Mouse (Mus musculus) forebrain, embryonic 13.5 days (tissue): ENCODE data around the gene Tdp1. TPM values are rescaled to one million over a fixed set of nuclear protein-coding genes. Genes with fewer than 3 reads are reported as not detected.
A peak's percentile ranks its signal among the peaks of the same experiment; 100 is the strongest.

ENCODE experiments used
- ATAC-seq: fragments of 200-750 bp; cut with Nextera tagmentation; 2 replicates; pipeline ENCODE4 v1.8.0; 2017
- H3K27ac ChIP-seq: fragments of 300-500 bp; sonication (generic); 2 replicates; pipeline ENCODE4 v1.5.1; 2015; ENCODE audit warnings: inconsistent platforms, mild to moderate bottlenecking, moderate library complexity
- H3K27me3 ChIP-seq: fragments of 300-500 bp; sonication (generic); 2 replicates; pipeline ENCODE4 v1.6.1; 2015; ENCODE audit warnings: mild to moderate bottlenecking, inconsistent platforms
- H3K36me3 ChIP-seq: fragments of 300-500 bp; sonication (generic); 2 replicates; pipeline ENCODE4 v1.6.1; 2015; ENCODE audit warnings: mild to moderate bottlenecking, inconsistent platforms; ENCODE audit not compliant: poor library complexity, severe bottlenecking
- H3K4me1 ChIP-seq: fragments of 300-500 bp; sonication (generic); 2 replicates; pipeline ENCODE4 v1.6.1; 2015; ENCODE audit warnings: inconsistent platforms
- H3K4me2 ChIP-seq: fragments of 300-500 bp; sonication (generic); 2 replicates; pipeline ENCODE4 v1.6.1; 2015; ENCODE audit warnings: inconsistent platforms, mild to moderate bottlenecking, moderate library complexity
- H3K4me3 ChIP-seq: fragments of 300-500 bp; sonication (generic); 2 replicates; pipeline ENCODE4 v1.5.1; 2015; ENCODE audit warnings: mild to moderate bottlenecking, inconsistent platforms
- H3K9ac ChIP-seq: fragments of 300-500 bp; sonication (generic); 2 replicates; pipeline ENCODE4 v1.6.1; 2015; ENCODE audit warnings: mild to moderate bottlenecking, inconsistent platforms
- H3K9me3 ChIP-seq: fragments of 300-500 bp; sonication (generic); replicated peaks from 2 replicates; pipeline ENCODE4 v1.6.1; 2016; ENCODE audit warnings: inconsistent platforms
- WGBS: fragments of 180-500 bp; shearing (Covaris S2); methylation state at CpG from one replicate; pipeline ENCODE4 v1.1.7; 2015; 5-methylcytosine and 5-hydroxymethylcytosine counted together
- polyA plus RNA-seq: library from polyadenylated mRNA; unstranded; fragments of >200 nt; fragmentation: Nextera tagmentation; extraction: Ambion mirVana; gene quantifications from 2 replicates; pipeline ENCODE4 v1.2.1, GENCODE M21; 2015

Tdp1 gene
- polyA plus RNA-seq: 76.4 and 80.9 TPM in 2 replicates

DNA sequence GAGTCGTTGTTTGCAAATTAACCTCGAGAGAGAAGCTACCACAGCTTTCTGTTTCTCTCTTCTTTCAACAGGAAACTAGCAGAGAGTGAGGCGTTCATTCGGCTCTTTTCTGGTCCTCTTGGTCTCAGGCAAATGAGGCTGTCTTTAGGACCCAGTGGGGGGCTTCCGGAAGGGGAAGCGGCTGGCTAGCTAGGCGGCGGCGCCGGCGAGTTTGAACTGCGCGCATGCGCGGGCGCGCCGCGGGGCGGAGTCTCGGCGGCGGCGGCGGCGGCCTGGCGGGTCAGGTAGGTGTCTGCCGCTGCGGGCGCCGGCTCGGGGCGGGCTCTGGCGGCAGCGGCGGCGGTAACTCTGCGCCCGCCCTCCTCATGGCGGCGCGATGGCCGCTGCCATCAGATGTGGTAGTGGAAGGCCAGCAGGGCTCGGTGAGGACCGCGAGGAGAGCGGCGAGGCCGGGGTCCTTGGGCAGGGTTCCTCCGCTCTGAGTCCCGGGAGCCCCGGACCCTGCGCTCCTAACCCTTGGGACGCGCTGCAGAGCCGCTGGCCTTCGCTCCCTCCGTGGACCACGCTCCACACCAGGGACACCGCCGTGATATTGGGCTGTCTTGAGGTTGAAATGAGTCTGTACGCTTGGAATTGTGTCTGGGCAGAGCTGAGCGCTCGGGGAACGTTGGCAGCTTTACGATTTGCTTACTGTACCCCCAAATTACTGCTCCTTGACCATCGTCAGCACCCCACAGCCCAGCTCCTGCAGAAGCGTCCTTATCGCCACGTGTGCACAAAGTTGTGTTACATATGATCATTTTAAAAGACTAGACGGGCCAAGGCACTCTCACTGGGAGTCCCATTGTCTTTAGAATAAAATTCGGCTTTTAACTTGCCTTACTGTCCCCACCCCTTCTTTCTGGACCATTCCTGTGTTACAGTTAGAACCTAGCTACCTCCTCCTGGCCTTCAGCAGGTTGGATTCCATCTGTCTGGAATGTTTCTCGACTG is at the start of gene Tdp1, which contains the start of gene Efcab11:
Tdp1 (plus strand) TSS at position 249 of the 993 bp plus-strand sequence.
Efcab11 (minus strand) TSS at position 171 of the 993 bp plus-strand sequence.
- Histone ChIP-seq H3K4me2 (peak within 1 kb of the TSS; percentile 78), H3K36me3 (peaks cover 7% of the 10 kb centered on the region), H3K9me3 (no peaks in the 10 kb centered on the region), H3K27me3 (no peaks in the 10 kb centered on the region), H3K27ac (peak within 1 kb of the TSS; percentile 84), H3K4me3 (peak within 1 kb of the TSS; percentile 89), H3K4me1 (peaks cover 35% of the 10 kb centered on the region), H3K9ac (peak within 1 kb of the TSS; percentile 95)
- peak; percentile 83 for ATAC-seq
- WGBS: under 1% methylated on average over 67 of the region's 73 CpGs

DNA sequence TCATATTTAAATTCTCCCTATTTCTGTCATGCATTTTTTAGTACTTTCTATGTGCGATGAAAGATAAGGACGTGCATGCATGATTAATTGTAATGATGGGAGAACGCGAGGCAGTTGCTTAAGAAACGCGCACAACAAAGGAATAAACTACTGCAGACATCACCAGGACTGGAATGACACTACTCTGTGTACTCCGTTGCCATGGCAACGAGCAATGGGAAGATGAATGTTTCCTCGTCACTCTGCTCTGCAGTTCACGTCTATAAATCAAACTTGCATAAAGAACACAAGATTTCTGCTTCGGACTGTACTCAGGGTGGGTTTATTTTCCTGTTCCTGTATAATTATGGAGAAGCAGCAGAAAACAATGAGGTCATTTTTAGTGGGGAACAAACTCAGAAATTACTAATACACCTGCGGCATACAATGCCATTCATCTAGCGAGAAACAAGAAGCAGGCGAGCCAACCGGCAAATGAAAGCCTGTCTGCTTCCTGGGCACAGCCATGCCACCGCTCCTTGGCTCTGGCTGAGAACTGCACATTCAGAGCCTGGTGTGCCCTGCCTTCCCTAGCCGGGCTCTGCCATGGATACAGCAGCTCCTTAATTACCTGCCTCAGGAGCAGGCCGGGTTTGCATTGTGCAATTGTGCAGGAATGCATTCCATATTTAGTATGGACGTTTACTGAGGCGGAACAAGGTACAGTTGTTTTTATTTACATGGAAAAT is 47.7 kb upstream of the Tdp1 start:
- no peak overlapping the region; the same call in 1 of the 2 replicates for H3K9ac ChIP-seq
- peak overlapping the region; percentile 60 for H3K27ac ChIP-seq
- peaks cover 14% of the 10 kb centered on the region for H3K4me1 ChIP-seq
- 0 out of 2 replicates have a peak overlapping the region, but pooled peaks have one; percentile 3 for H3K4me3 ChIP-seq
- 36% methylated on average over 20 of the region's 20 CpGs for WGBS
- peak; percentile 91 for ATAC-seq
- no peaks in the 10 kb centered on the region for H3K27me3 ChIP-seq
- peak overlapping the region; percentile 41 for H3K4me2 ChIP-seq
- no peaks in the 10 kb centered on the region for H3K36me3 ChIP-seq
- H3K9me3 ChIP-seq: peaks cover 4% of the 10 kb centered on the region; the same call in 1 of the 2 replicates

DNA sequence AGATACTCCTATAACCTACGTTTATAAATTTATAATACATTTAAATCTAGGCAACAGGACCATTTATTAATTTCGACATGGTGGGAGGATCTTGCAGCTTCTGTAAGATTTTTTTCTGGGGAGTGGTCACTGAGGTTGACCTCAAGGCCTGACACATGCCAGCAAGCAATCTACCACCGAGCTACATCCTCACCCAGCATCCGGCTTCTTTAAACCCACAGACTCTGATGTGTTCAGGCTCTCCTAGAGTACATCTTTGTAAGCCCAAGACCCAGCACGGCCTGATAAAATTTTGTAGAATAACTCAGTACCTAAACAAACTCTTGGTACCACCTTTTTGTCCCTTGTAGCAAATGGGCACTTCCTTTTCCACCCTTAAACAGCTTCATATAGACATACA is 46.8 kb upstream of the Tdp1 start:
- Histone ChIP-seq H3K9ac (no peak overlapping the region), H3K9me3 (peaks cover 4% of the 10 kb centered on the region; the same call in 1 of the 2 replicates), H3K27me3 (no peaks in the 10 kb centered on the region), H3K36me3 (no peaks in the 10 kb centered on the region), H3K4me2 (no peak overlapping the region), H3K4me1 (peaks cover 14% of the 10 kb centered on the region), H3K27ac (no peak overlapping the region), H3K4me3 (no peak overlapping the region)
- no peak for ATAC-seq
- 92% methylated on average over 5 of the region's 5 CpGs for WGBS

DNA sequence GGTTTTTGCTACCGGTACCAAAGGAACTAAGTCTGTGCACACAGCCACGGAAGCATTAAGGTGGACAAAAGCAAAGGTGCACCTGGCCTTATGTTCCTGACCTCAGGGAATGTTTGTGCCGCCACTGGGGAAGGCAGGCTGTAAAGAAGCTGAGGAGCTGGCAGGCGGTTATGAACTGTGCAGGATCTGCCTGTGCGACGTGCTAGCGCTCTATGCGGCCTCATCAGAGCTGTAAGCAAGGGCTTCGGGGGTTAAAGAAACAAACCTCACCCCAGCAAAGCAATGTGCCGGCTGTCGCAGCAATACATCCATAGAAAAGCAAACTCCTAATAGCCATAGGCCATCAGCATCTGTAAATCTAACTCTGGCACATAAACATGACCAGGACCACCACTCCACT is 46.2 kb upstream of the Tdp1 start:
- no peaks in the 10 kb centered on the region for H3K36me3 ChIP-seq
- H3K9me3 ChIP-seq: peaks cover 4% of the 10 kb centered on the region; the same call in 1 of the 2 replicates
- no peak for ATAC-seq
- H3K4me2 ChIP-seq: no peak overlapping the region
- peaks cover 14% of the 10 kb centered on the region for H3K4me1 ChIP-seq
- no peak overlapping the region for H3K9ac ChIP-seq
- H3K4me3 ChIP-seq: no peak overlapping the region
- H3K27me3 ChIP-seq: no peaks in the 10 kb centered on the region
- WGBS: 79% methylated on average over 11 of the region's 11 CpGs
- H3K27ac ChIP-seq: no peak overlapping the region

DNA sequence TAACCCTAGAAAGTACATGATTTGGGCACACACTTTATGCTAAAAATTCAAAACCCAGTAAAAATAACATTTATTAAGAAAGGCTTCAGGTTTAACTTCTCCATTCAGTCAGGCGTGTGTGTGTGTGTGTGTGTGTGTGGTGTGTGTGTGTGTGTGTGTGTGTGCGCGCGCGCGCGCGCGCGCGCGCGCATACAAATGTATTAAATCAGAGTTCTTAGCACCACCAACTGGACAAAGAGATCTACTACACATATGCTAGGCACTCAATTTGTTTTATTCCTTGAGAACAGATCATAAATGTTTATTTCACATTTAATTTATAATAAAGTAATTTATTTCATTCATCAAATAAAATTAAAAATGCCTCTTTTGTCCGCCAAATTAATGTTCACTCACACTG is 45.6 kb upstream of the Tdp1 start:
- Histone ChIP-seq H3K4me3 (no peak overlapping the region), H3K36me3 (no peaks in the 10 kb centered on the region), H3K9me3 (no peaks in the 10 kb centered on the region), H3K4me2 (no peak overlapping the region), H3K4me1 (peaks cover 14% of the 10 kb centered on the region), H3K27me3 (no peaks in the 10 kb centered on the region), H3K9ac (no peak overlapping the region), H3K27ac (no peak overlapping the region)
- WGBS: 89% methylated on average over 14 of the region's 14 CpGs
- ATAC-seq: no peak

DNA sequence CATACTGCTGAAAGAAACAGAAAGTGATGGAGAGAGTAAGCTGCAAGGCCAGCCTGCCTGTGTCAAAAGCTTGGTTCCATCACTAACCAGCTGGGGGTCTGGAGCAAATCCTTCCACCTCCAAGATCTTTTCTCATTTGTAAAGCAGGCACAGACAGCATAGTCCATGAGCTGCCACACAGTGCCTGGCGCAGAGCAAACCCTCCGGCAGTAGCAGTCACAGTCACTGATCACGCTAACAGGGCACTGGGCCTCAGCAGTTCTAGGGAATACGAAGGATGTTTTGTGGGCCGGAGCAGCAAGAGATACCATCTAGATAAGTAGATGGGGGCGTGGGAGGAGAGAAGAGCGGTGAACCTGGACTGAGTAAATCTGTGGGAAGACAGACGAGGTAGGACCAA is 39.4 kb upstream of the Tdp1 start:
- no peaks in the 10 kb centered on the region for H3K36me3 ChIP-seq
- H3K27ac ChIP-seq: no peak overlapping the region
- no peak overlapping the region for H3K4me3 ChIP-seq
- no peak for ATAC-seq
- no peak overlapping the region for H3K9ac ChIP-seq
- H3K4me2 ChIP-seq: no peak overlapping the region
- no peaks in the 10 kb centered on the region for H3K27me3 ChIP-seq
- 96% methylated on average over 8 of the region's 8 CpGs for WGBS
- H3K9me3 ChIP-seq: no peaks in the 10 kb centered on the region
- no peaks in the 10 kb centered on the region for H3K4me1 ChIP-seq

DNA sequence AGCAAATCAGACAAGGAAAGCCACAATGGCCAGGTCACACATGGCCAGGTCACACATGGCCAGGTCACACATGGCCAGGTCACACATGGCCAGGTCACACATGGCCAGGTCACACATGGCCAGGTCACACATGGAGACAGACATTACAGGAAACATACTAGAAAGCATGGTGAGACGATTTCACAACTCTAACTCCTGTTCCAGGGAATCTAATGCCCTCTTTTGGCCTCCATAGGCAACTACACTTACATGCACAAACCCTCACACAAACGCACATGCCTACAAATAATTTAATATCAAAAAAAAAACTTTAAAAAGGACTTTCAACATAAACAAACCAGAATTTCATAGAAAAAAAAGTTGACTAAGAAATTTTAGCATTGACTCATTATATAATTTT is 34.3 kb upstream of the Tdp1 start:
- WGBS: 87% methylated on average over 2 of the region's 2 CpGs
- ATAC-seq: no peak

DNA sequence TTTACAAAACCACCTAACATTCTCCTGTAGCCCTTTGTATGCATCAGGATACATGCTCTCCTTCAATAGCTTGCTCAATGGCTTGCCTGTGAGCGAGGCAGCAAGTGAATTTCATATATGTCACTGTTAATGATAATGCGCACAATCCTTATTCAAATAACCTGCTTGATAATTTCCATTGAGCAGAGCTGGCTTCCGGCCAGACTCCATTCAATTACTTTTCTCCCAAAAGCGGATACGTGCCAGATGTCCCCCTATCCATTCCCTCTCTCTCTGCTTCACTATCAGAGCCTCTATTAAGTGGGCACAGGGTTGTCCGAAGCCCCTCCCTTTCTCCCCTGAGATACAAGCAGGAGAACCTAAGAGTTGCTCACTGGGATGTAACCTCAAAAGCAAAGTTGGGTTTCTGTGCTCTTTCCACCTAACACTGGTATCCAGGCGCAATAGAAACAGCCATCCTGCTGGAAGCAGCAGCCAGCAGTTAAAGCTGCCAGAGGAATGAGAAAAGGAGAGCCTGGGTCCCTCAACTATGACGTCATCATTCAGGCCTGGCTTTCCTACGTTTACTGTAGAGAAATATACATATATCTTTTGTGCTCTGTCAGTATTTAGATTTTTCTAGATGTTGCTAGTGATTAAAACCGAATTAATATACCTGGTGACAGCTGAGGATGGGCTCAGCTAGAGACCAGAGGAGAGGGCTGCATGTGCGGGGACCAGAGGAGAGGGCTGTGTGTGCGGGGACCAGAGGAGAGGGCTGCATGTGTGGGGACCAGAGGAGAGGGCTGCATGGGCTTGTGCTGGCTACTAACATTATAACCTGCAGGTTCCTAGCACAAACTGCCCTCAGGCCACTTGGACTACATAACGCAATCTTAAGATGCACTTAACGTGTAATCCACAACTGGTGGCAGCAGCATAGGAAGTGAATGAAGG is 30.7 kb upstream of the Tdp1 start:
- H3K27ac ChIP-seq: peak overlapping the region; percentile 62
- no peak overlapping the region for H3K9ac ChIP-seq
- ATAC-seq: peak; percentile 86
- peak overlapping the region; percentile 33 for H3K4me2 ChIP-seq
- no peaks in the 10 kb centered on the region for H3K27me3 ChIP-seq
- no peaks in the 10 kb centered on the region for H3K36me3 ChIP-seq
- peaks cover 32% of the 10 kb centered on the region for H3K4me1 ChIP-seq
- no peak overlapping the region for H3K4me3 ChIP-seq
- no peaks in the 10 kb centered on the region for H3K9me3 ChIP-seq
- 47% methylated on average over 14 of the region's 14 CpGs for WGBS

More for the DNA sequence above, 34.3 kb upstream of the Tdp1 start:
- Histone ChIP-seq H3K4me3 (no peak overlapping the region), H3K27ac (no peak overlapping the region), H3K9me3 (no peaks in the 10 kb centered on the region), H3K4me2 (no peak overlapping the region), H3K9ac (no peak overlapping the region), H3K27me3 (no peaks in the 10 kb centered on the region), H3K4me1 (peaks cover 23% of the 10 kb centered on the region), H3K36me3 (no peaks in the 10 kb centered on the region)

DNA sequence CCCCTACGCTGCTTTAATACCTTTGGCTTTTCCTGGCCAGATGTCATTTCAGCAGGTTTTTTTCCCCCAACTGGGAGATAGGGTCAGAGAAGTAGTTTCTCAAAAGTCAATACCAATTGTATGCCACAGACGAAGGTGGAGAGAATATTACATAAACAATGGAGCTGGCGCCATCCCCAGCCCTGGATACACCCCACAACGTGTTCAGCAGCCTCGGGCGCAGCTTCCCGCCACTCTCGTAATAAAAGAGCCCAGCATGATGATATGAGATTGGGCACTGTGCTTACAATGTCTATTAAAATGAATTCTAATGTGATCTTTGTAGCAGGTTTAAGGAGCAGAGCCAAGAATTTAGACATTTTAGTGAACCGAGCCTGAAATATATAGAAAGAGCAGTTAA is 28.3 kb upstream of the Tdp1 start:
- ATAC-seq: no peak
- Histone ChIP-seq H3K9me3 (no peaks in the 10 kb centered on the region), H3K4me1 (peaks cover 37% of the 10 kb centered on the region), H3K27ac (no peak overlapping the region), H3K4me2 (no peak overlapping the region), H3K4me3 (no peak overlapping the region), H3K36me3 (no peaks in the 10 kb centered on the region), H3K27me3 (no peaks in the 10 kb centered on the region), H3K9ac (no peak overlapping the region)
- WGBS: 42% methylated on average over 9 of the region's 9 CpGs

DNA sequence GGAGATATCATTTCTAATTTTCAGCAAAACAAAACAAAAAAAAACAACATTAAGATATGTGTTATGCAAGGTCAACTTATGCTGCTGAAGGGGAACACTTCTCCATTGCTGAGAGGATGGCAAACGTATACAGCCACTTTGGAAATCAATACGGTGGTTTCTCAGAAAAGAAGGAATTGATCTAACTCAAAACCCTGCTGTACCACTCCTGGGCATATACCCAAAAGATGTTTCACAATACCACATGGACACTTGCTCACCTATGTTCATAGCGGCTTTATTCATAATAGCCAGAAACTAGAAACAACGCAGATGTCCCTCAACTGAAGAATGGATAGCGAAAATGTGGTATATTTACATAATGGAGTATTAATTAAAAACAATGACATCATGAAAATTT is 25.7 kb upstream of the Tdp1 start:
- 96% methylated on average over 5 of the region's 5 CpGs for WGBS
- Histone ChIP-seq H3K9me3 (no peaks in the 10 kb centered on the region), H3K4me2 (no peak overlapping the region), H3K27ac (no peak overlapping the region), H3K27me3 (no peaks in the 10 kb centered on the region), H3K9ac (no peak overlapping the region), H3K4me3 (no peak overlapping the region), H3K4me1 (peaks cover 22% of the 10 kb centered on the region), H3K36me3 (no peaks in the 10 kb centered on the region)
- ATAC-seq: no peak

DNA sequence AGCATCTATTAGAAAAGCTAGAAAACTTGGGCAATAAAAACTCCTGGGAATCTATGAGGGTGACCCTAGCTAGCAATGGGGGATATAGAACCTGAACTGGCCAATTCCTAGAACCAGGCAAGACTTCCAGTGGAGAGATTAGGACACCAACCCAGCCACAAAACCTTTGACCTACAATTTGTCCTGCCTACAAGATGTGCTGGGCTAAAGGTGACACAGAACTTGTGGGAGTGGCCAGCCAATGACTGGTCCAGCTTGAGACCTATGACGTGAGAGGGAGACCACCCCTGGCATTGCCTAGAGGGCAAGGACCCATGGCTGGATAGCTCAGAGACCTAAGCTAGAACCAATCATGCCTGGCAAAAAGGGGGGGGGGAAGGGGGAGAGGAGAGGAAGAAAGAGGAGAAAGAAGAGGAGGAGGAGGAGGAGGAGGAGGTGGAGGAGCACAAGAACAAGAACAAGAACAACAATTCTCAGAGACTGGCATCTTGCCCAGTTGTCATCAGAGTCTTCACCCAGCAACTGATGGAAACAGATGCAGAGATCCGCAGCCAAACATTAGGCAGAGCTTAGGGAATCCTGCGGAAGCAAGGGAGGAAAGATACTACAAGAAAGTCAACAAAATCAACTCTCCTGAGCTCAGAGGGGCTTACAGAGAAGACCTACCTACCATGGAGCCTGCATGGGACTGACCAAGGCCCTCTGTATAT is 24.8 kb upstream of the Tdp1 start:
- H3K9ac ChIP-seq: no peak overlapping the region
- ATAC-seq: no peak
- no peak overlapping the region for H3K4me3 ChIP-seq
- WGBS: 80% methylated on average over 3 of the region's 3 CpGs
- peaks cover 15% of the 10 kb centered on the region for H3K4me1 ChIP-seq
- H3K27ac ChIP-seq: no peak overlapping the region
- H3K9me3 ChIP-seq: no peaks in the 10 kb centered on the region
- H3K4me2 ChIP-seq: no peak overlapping the region
- no peaks in the 10 kb centered on the region for H3K27me3 ChIP-seq
- H3K36me3 ChIP-seq: no peaks in the 10 kb centered on the region
